Mouse (Mus musculus) CH12.LX (cell line): ENCODE data around the gene Plin3.

Experiments
- CTCF ChIP-seq, 2 experiments: IDR thresholded peaks in 1 of 2; conservative IDR thresholded peaks in 1 of 2; 2 replicates each; pipeline ENCODE4 v1.5.1; 2011 to 2012; ENCODE audit warnings: low read depth in 2 of 2, low read length in 2 of 2, improper control_type of control experiment in 1 of 2, inconsistent platforms in 1 of 2, mild to moderate bottlenecking in 1 of 2, moderate library complexity in 1 of 2
- HCFC1 ChIP-seq: IDR thresholded peaks from 2 replicates; pipeline ENCODE4 v1.6.1; 2012; ENCODE audit warnings: low read depth, mild to moderate bottlenecking, inconsistent platforms, low read length, improper control_type of control experiment
- KAT2A ChIP-seq: IDR thresholded peaks from 2 replicates; pipeline ENCODE4 v1.6.1; 2012; ENCODE audit warnings: low read length, improper control_type of control experiment, inconsistent platforms; ENCODE audit not compliant: insufficient replicate concordance
- MXI1 ChIP-seq: IDR thresholded peaks from 2 replicates; pipeline ENCODE4 v1.6.1; 2011; ENCODE audit warnings: mild to moderate bottlenecking, low read depth, low read length, improper control_type of control experiment
- POLR2A ChIP-seq: IDR thresholded peaks from 2 replicates; pipeline ENCODE4 v1.6.1; 2011; ENCODE audit warnings: low read depth, mild to moderate bottlenecking, improper control_type of control experiment, low read length
- TCF12 ChIP-seq: IDR thresholded peaks from 2 replicates; pipeline ENCODE4 v1.6.1; 2014; ENCODE audit warnings: low read depth, mild to moderate bottlenecking, inconsistent platforms, low read length, improper control_type of control experiment
- ZC3H11A ChIP-seq: IDR thresholded peaks from 2 replicates; pipeline ENCODE4 v1.6.1; 2012; ENCODE audit warnings: low read depth, mild to moderate bottlenecking, inconsistent platforms, low read length, improper control_type of control experiment
- ZMIZ1 ChIP-seq: IDR thresholded peaks from 2 replicates; pipeline ENCODE4 v1.6.1; 2012; ENCODE audit warnings: low read depth, mild to moderate bottlenecking, inconsistent platforms, low read length, improper control_type of control experiment

GRCm38 (mm10) chr17:56241541-56242401, 50.9 kb downstream of the Plin3 start:
- TF ChIP-seq KAT2A (no peak), POLR2A (no peak), TCF12 (no peak), CTCF (conservative IDR thresholded peaks at IDR 0.05 in 1 of 2, IDR thresholded peaks at IDR 0.05 in 1 of 2; ENCODE audit: low read depth in 2 of 2, low read length in 2 of 2) (no peak), MXI1 (peak; percentile 98), HCFC1 (no peak), ZC3H11A (no peak), ZMIZ1 (no peak)
